ENCODE assay signal across 30 mouse cellular contexts in genomic region chr1:72587532-72587931, GRCm38 (mm10). TPM values are rescaled to one million over a fixed set of nuclear protein-coding genes. Genes with fewer than 3 reads are reported as not detected.
"Had no signal": no experiment of that assay in that cellular context is flagged by ENCODE, and none has a peak within 500 bp of the region (broad histone marks: within the 10 kb centered on the region; RNA-seq: fewer than 3 reads in every experiment).

No protein-coding gene starts in this region.

- H3K9ac ChIP-seq: embryonic facial prominence, embryonic 12.5 days; embryonic facial prominence, embryonic 13.5 days; embryonic facial prominence, embryonic 15.5 days; forebrain, embryonic 12.5 days; forebrain, embryonic 13.5 days; forebrain, embryonic 15.5 days; forebrain, postnatal 0 days had no signal

- H3K27me3 ChIP-seq: embryonic facial prominence, embryonic 12.5 days; embryonic facial prominence, embryonic 13.5 days; embryonic facial prominence, embryonic 15.5 days; forebrain, embryonic 12.5 days; forebrain, embryonic 13.5 days; forebrain, embryonic 15.5 days had no signal

- H3K4me3 ChIP-seq: embryonic facial prominence, embryonic 10.5 days; embryonic facial prominence, embryonic 12.5 days; embryonic facial prominence, embryonic 13.5 days; embryonic facial prominence, embryonic 15.5 days; erythroblast, embryonic 14.5 days; forebrain, embryonic 10.5 days; forebrain, embryonic 12.5 days; forebrain, embryonic 13.5 days; forebrain, embryonic 15.5 days; gastrocnemius, adult 2 months; heart, adult 2 months; heart, embryonic 10.5 days had no signal

- H3K4me2 ChIP-seq: embryonic facial prominence, embryonic 12.5 days; embryonic facial prominence, embryonic 13.5 days; embryonic facial prominence, embryonic 15.5 days; forebrain, embryonic 12.5 days; forebrain, embryonic 13.5 days; forebrain, embryonic 15.5 days had no signal

- DNase-seq: cerebellum, adult 8-10 months; cerebellum, adult 9-10 months; cerebellum, adult 9-11 months; cerebellum, postnatal 10 days; cerebellum, postnatal 14 days; cerebellum, postnatal 25 days; cerebellum, postnatal 36 days; embryo, embryonic 11 days; forebrain, postnatal 0 days; gastrocnemius, adult 2 months; gastrocnemius, postnatal 10 days; gastrocnemius, postnatal 14 days; gastrocnemius, postnatal 25 days; gastrocnemius, postnatal 36 days; heart, adult 18-20 months; heart, adult 2 months had no signal

- H3K9me3 ChIP-seq: embryonic facial prominence, embryonic 10.5 days; embryonic facial prominence, embryonic 12.5 days; embryonic facial prominence, embryonic 13.5 days; embryonic facial prominence, embryonic 15.5 days; forebrain, embryonic 10.5 days; forebrain, embryonic 12.5 days; forebrain, embryonic 13.5 days; forebrain, embryonic 15.5 days; heart, embryonic 10.5 days had no signal

- H3K27ac ChIP-seq: embryonic facial prominence, embryonic 10.5 days; embryonic facial prominence, embryonic 12.5 days; embryonic facial prominence, embryonic 13.5 days; embryonic facial prominence, embryonic 15.5 days; forebrain, embryonic 10.5 days; forebrain, embryonic 12.5 days; forebrain, embryonic 13.5 days; gastrocnemius, adult 2 months; heart, adult 2 months; heart, embryonic 10.5 days had no signal

RNA-seq across cellular contexts. Expression of gene March4, which starts 50.8 kb away (rescaled TPM):
- total RNA-seq: common myeloid progenitor, adult 5-6 weeks; granulocyte monocyte progenitor cell, adult 5-6 weeks; heart, adult 2 months; heart, adult 8-10 months had no signal
- polyA plus RNA-seq: embryonic facial prominence, embryonic 10.5 days; embryonic facial prominence, embryonic 11.5 days; erythroblast, embryonic 14.5 days; forebrain, embryonic 10.5 days; heart, embryonic 10.5 days had no signal
